Mouse (Mus musculus): Measurements from ENCODE around the gene Camsap3. TPM values are rescaled to one million over a fixed set of nuclear protein-coding genes. Genes with fewer than 3 reads are reported as not detected.

Gene Camsap3
- polyA plus RNA-seq, 1 experiment: 0.05 TPM

DNA sequence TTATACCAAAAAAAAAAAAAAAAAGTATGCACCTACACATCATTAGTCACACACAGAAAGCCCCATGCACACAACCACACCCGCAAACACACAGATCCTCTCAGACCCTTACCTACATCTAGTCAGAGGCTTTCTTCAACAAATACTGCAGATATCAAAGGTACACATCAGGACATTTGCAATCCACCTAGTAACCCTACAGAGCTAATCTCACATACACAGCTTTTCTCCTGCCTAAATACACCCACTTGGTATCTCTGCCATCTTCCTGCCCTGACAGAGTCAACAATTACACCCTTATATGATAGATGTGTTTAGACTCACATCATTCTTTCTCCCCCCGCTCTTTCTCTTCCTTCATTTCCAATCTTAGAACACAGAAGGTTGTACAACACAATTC is 641 bp upstream of the Camsap3 start:
- H3K27me3 ChIP-seq (ENCODE audit: control insufficient read depth, insufficient read depth, insufficient read length): peaks cover 13% of the 10 kb centered on the region
- TF ChIP-seq TCF3 (IDR thresholded peaks at IDR 0.05; ENCODE audit: insufficient read length, low read depth) (no peak), MYOG (IDR thresholded peaks at IDR 0.05; ENCODE audit: control insufficient read depth in 1 of 3, insufficient read depth in 1 of 3, insufficient read length in 2 of 3, low read depth in 2 of 3) (no peak), SRF (IDR thresholded peaks at IDR 0.05; ENCODE audit: control insufficient read depth, insufficient read length, low read depth) (no peak), MAX (IDR thresholded peaks at IDR 0.05; ENCODE audit: low read depth) (no peak), MYOD1 (IDR thresholded peaks at IDR 0.05; ENCODE audit: control insufficient read depth in 1 of 3, insufficient read length in 2 of 3, low read depth in 2 of 3) (no peak), CEBPB (IDR thresholded peaks at IDR 0.05; ENCODE audit: insufficient read depth, poor library complexity, severe bottlenecking) (no peak), REST (IDR thresholded peaks at IDR 0.05; ENCODE audit: insufficient read depth, insufficient read length) (no peak), POLR2AphosphoS2 (IDR thresholded peaks at IDR 0.05; ENCODE audit: insufficient read length, low read depth) (no peak), POLR2A (IDR thresholded peaks at IDR 0.05; ENCODE audit: insufficient read length, low read depth) (no peak), USF1 (IDR thresholded peaks at IDR 0.05; ENCODE audit: low read depth) (no peak), E2F4 (IDR thresholded peaks at IDR 0.05; ENCODE audit: insufficient read depth) (no peak), TCF12 (IDR thresholded peaks at IDR 0.05; ENCODE audit: insufficient read depth, poor library complexity, severe bottlenecking) (no peak)
- no peak overlapping the region for H3ac ChIP-seq (ENCODE audit: control insufficient read depth, insufficient read length)
- H3K4me3 ChIP-seq: no peak overlapping the region
- no peaks in the 10 kb centered on the region for H3K36me3 ChIP-seq (ENCODE audit: control insufficient read depth, insufficient read depth)
- H3K4me2 ChIP-seq (ENCODE audit: low read depth): no peak overlapping the region
- H3K79me2 ChIP-seq (ENCODE audit: control insufficient read depth, insufficient read depth): no peaks in the 10 kb centered on the region

DNA sequence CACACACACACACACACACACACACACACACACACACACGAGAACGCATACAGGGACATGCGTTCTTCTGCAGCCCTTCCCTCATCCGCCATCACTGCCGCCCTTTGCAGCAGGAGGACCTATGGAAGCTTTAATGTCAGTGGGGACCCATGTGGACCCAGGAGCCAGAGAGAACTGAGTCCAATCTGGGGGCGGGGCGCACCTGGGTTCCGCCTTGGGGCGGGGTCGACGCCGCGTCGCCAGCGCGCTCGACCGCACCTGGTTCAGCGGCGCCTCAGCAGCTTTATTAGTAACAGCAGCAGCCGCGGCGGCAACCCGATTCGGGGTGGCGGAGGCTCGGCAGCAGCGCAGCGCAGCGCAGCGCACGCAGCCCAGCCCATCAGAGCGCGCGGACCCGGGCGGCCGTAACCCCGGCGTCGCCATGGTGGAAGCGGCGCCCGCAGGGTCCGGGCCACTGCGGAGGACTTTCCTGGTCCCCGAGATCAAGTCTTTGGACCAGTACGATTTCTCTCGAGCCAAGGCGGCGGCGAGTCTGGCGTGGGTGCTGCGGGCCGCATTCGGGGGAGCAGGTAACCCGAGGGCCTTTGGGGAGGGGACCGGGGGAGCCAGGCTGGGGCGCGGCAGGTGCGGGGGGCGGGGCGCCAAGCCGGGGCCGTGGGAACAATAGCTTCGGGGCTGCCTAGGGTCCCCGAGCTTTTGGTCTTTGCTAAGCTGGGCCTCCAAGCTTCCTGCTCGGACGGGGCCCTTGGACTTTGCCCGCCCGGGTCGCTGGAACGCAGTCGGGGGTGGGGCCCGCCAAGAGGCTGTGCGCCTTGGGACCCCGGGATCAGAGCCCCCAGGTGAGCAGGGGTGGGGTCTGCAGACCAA is 531 bp downstream of the Camsap3 start:
- Histone ChIP-seq H3K79me2 (ENCODE audit: control insufficient read depth, insufficient read depth) (no peaks in the 10 kb centered on the region), H3K36me3 (ENCODE audit: control insufficient read depth, insufficient read depth) (no peaks in the 10 kb centered on the region), H3K4me2 (ENCODE audit: low read depth) (no peak overlapping the region), H3K27me3 (ENCODE audit: control insufficient read depth, insufficient read depth, insufficient read length) (peaks cover 13% of the 10 kb centered on the region), H3K4me3 (no peak overlapping the region), H3ac (ENCODE audit: control insufficient read depth, insufficient read length) (no peak overlapping the region)
- TF ChIP-seq POLR2AphosphoS2 (IDR thresholded peaks at IDR 0.05; ENCODE audit: insufficient read length, low read depth): no peak
- TF ChIP-seq TCF3 (IDR thresholded peaks at IDR 0.05; ENCODE audit: insufficient read length, low read depth): no peak
- no peak for TF ChIP-seq MYOG (IDR thresholded peaks at IDR 0.05; ENCODE audit: control insufficient read depth in 1 of 3, insufficient read depth in 1 of 3, insufficient read length in 2 of 3, low read depth in 2 of 3)
- TF ChIP-seq E2F4 (IDR thresholded peaks at IDR 0.05; ENCODE audit: insufficient read depth): no peak
- TF ChIP-seq TCF12 (IDR thresholded peaks at IDR 0.05; ENCODE audit: insufficient read depth, poor library complexity, severe bottlenecking): no peak
- TF ChIP-seq SRF (IDR thresholded peaks at IDR 0.05; ENCODE audit: control insufficient read depth, insufficient read length, low read depth): no peak
- TF ChIP-seq USF1 (IDR thresholded peaks at IDR 0.05; ENCODE audit: low read depth): no peak
- TF ChIP-seq MAX (IDR thresholded peaks at IDR 0.05; ENCODE audit: low read depth): no peak
- TF ChIP-seq REST (IDR thresholded peaks at IDR 0.05; ENCODE audit: insufficient read depth, insufficient read length): no peak
- TF ChIP-seq MYOD1 (IDR thresholded peaks at IDR 0.05; ENCODE audit: control insufficient read depth in 1 of 3, insufficient read length in 2 of 3, low read depth in 2 of 3): no peak
- TF ChIP-seq CEBPB (IDR thresholded peaks at IDR 0.05; ENCODE audit: insufficient read depth, poor library complexity, severe bottlenecking): no peak
- TF ChIP-seq POLR2A (IDR thresholded peaks at IDR 0.05; ENCODE audit: insufficient read length, low read depth): no peak

DNA sequence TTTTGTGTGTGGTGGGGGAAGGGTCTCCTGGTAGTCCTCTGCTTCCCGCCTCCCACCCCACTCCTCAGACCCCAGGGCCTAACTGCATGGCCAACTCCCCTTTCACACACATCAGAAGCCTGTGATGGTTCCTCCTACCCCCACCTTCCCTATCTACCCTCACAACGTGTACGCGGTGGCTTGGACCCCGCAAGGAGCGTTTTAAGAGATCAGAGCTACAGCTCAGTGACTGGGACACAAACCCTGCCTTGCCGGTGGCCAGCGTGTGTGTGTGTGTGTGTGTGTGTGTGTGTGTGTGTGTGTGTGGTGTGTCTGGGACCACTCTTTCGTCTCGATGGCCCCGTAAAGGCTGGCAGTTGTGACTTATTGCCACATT is 1.2 kb downstream of the Camsap3 start:
- Histone ChIP-seq H3K4me3 (no peak overlapping the region), H3K27me3 (ENCODE audit: control insufficient read depth, insufficient read depth, insufficient read length) (peaks cover 13% of the 10 kb centered on the region), H3ac (ENCODE audit: control insufficient read depth, insufficient read length) (no peak overlapping the region), H3K36me3 (ENCODE audit: control insufficient read depth, insufficient read depth) (no peaks in the 10 kb centered on the region), H3K4me2 (ENCODE audit: low read depth) (no peak overlapping the region), H3K79me2 (ENCODE audit: control insufficient read depth, insufficient read depth) (no peaks in the 10 kb centered on the region)
- TF ChIP-seq MAX (IDR thresholded peaks at IDR 0.05; ENCODE audit: low read depth): no peak
- no peak for TF ChIP-seq POLR2AphosphoS2 (IDR thresholded peaks at IDR 0.05; ENCODE audit: insufficient read length, low read depth)
- TF ChIP-seq REST (IDR thresholded peaks at IDR 0.05; ENCODE audit: insufficient read depth, insufficient read length): no peak
- no peak for TF ChIP-seq TCF3 (IDR thresholded peaks at IDR 0.05; ENCODE audit: insufficient read length, low read depth)
- no peak for TF ChIP-seq SRF (IDR thresholded peaks at IDR 0.05; ENCODE audit: control insufficient read depth, insufficient read length, low read depth)
- TF ChIP-seq CEBPB (IDR thresholded peaks at IDR 0.05; ENCODE audit: insufficient read depth, poor library complexity, severe bottlenecking): no peak
- TF ChIP-seq MYOD1 (IDR thresholded peaks at IDR 0.05; ENCODE audit: control insufficient read depth in 1 of 3, insufficient read length in 2 of 3, low read depth in 2 of 3): no peak
- TF ChIP-seq USF1 (IDR thresholded peaks at IDR 0.05; ENCODE audit: low read depth): no peak
- no peak for TF ChIP-seq POLR2A (IDR thresholded peaks at IDR 0.05; ENCODE audit: insufficient read length, low read depth)
- TF ChIP-seq E2F4 (IDR thresholded peaks at IDR 0.05; ENCODE audit: insufficient read depth): no peak
- TF ChIP-seq MYOG (IDR thresholded peaks at IDR 0.05; ENCODE audit: control insufficient read depth in 1 of 3, insufficient read depth in 1 of 3, insufficient read length in 2 of 3, low read depth in 2 of 3): no peak
- no peak for TF ChIP-seq TCF12 (IDR thresholded peaks at IDR 0.05; ENCODE audit: insufficient read depth, poor library complexity, severe bottlenecking)

DNA sequence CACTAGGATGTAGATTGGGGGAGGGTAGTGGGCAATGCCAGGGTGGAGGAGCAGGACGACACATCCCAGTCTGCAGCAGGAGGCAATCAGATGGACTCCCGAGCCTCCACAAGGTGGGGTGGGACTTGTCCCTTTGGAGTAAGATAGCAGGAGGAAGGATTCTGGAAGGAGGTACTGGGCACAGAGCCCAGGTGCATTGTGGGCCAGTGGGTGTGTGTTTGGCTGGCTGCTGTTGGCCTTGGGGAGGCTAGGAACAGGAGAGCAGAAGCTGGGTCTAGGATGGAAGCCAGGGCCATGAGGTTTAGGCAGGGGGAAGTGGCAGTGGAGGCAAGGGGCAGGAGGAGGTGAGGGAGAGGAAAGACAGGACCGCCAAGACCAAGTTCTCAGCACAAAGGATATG is 6.4 kb downstream of the Camsap3 start:
- H3K36me3 ChIP-seq (ENCODE audit: control insufficient read depth, insufficient read depth): no peaks in the 10 kb centered on the region
- TF ChIP-seq E2F4 (IDR thresholded peaks at IDR 0.05; ENCODE audit: insufficient read depth): no peak
- TF ChIP-seq MAX (IDR thresholded peaks at IDR 0.05; ENCODE audit: low read depth): no peak
- TF ChIP-seq MYOG (IDR thresholded peaks at IDR 0.05; ENCODE audit: control insufficient read depth in 1 of 3, insufficient read depth in 1 of 3, insufficient read length in 2 of 3, low read depth in 2 of 3): no peak
- TF ChIP-seq POLR2A (IDR thresholded peaks at IDR 0.05; ENCODE audit: insufficient read length, low read depth): no peak
- no peak for TF ChIP-seq REST (IDR thresholded peaks at IDR 0.05; ENCODE audit: insufficient read depth, insufficient read length)
- TF ChIP-seq MYOD1 (IDR thresholded peaks at IDR 0.05; ENCODE audit: control insufficient read depth in 1 of 3, insufficient read length in 2 of 3, low read depth in 2 of 3): no peak
- no peak for TF ChIP-seq SRF (IDR thresholded peaks at IDR 0.05; ENCODE audit: control insufficient read depth, insufficient read length, low read depth)
- TF ChIP-seq TCF12 (IDR thresholded peaks at IDR 0.05; ENCODE audit: insufficient read depth, poor library complexity, severe bottlenecking): no peak
- no peak for TF ChIP-seq CEBPB (IDR thresholded peaks at IDR 0.05; ENCODE audit: insufficient read depth, poor library complexity, severe bottlenecking)
- no peak for TF ChIP-seq TCF3 (IDR thresholded peaks at IDR 0.05; ENCODE audit: insufficient read length, low read depth)
- no peak for TF ChIP-seq POLR2AphosphoS2 (IDR thresholded peaks at IDR 0.05; ENCODE audit: insufficient read length, low read depth)
- TF ChIP-seq USF1 (IDR thresholded peaks at IDR 0.05; ENCODE audit: low read depth): no peak
- H3K79me2 ChIP-seq (ENCODE audit: control insufficient read depth, insufficient read depth): no peaks in the 10 kb centered on the region
- no peak overlapping the region for H3K4me2 ChIP-seq (ENCODE audit: low read depth)
- H3K4me3 ChIP-seq: no peak overlapping the region
- no peaks in the 10 kb centered on the region for H3K27me3 ChIP-seq (ENCODE audit: control insufficient read depth, insufficient read depth, insufficient read length)
- H3ac ChIP-seq (ENCODE audit: control insufficient read depth, insufficient read length): no peak overlapping the region

Data from myocyte (in vitro differentiated cells).